Mouse (Mus musculus) induced T-regulatory cell, adult 2 months (primary cell): ENCODE measurements around the gene Rab11fip4.

Experiments used
- DNase-seq: peaks from one replicate; pipeline ENCODE4 v3.0.0-alpha.2; 2012; ENCODE audit warnings: low read depth

Rab11fip4 gene

GRCm38 (mm10) chr11:79713184-79713583, 122.2 kb downstream of the Rab11fip4 start:
- no peak for DNase-seq

- no peak for DNase-seq
These were observed 122.7 kb downstream of the Rab11fip4 start for GRCm38 (mm10) chr11:79713678-79714077.

GRCm38 (mm10) chr11:79714082-79714742, 123.2 kb downstream of the Rab11fip4 start:
- no peak for DNase-seq

- no peak for DNase-seq
These were observed 123.7 kb downstream of the Rab11fip4 start for GRCm38 (mm10) chr11:79714743-79715110.

- no peak for DNase-seq
These were observed 124.3 kb downstream of the Rab11fip4 start for GRCm38 (mm10) chr11:79715316-79715715.

GRCm38 (mm10) chr11:79715733-79716452, 124.9 kb downstream of the Rab11fip4 start:
- no peak for DNase-seq

GRCm38 (mm10) chr11:79716453-79716749, 125.4 kb downstream of the Rab11fip4 start:
- no peak for DNase-seq

GRCm38 (mm10) chr11:79717271-79717670, 126.3 kb downstream of the Rab11fip4 start:
- no peak for DNase-seq

- DNase-seq = no peak
These were observed 126.8 kb downstream of the Rab11fip4 start for GRCm38 (mm10) chr11:79717801-79718200.

- no peak for DNase-seq
These were observed 127.2 kb downstream of the Rab11fip4 start for GRCm38 (mm10) chr11:79718202-79718601.

- DNase-seq = no peak
These were observed 127.9 kb downstream of the Rab11fip4 start for GRCm38 (mm10) chr11:79718829-79719346.

GRCm38 (mm10) chr11:79720737-79721136, 129.7 kb downstream of the Rab11fip4 start:
- no peak for DNase-seq

GRCm38 (mm10) chr11:79722811-79723210, 131.8 kb downstream of the Rab11fip4 start:
- DNase-seq = no peak

- no peak for DNase-seq
These were observed 134.0 kb downstream of the Rab11fip4 start for GRCm38 (mm10) chr11:79725005-79725404.

- DNase-seq = no peak
These were observed 138.4 kb downstream of the Rab11fip4 start for GRCm38 (mm10) chr11:79729231-79730047.

- DNase-seq = no peak
These were observed 139.4 kb downstream of the Rab11fip4 start for GRCm38 (mm10) chr11:79730462-79730861.

GRCm38 (mm10) chr11:79731476-79731875, 140.5 kb downstream of the Rab11fip4 start:
- no peak for DNase-seq

GRCm38 (mm10) chr11:79733013-79733412, 142.0 kb downstream of the Rab11fip4 start:
- DNase-seq = no peak

- DNase-seq = no peak
These were observed 145.4 kb downstream of the Rab11fip4 start for GRCm38 (mm10) chr11:79736232-79737006.

GRCm38 (mm10) chr11:79737126-79737697, 146.2 kb downstream of the Rab11fip4 start:
- no peak for DNase-seq

- no peak for DNase-seq
These were observed 147.0 kb downstream of the Rab11fip4 start for GRCm38 (mm10) chr11:79737865-79738502.
